Mouse (Mus musculus): ENCODE measurements at regions not wholly inside any gene's neighbourhood (a gene's known extent, or its start where the extent isn't known, plus 50 kb on each side); places are given as distances from the start of the nearest gene placed in this dataset.

DNA sequence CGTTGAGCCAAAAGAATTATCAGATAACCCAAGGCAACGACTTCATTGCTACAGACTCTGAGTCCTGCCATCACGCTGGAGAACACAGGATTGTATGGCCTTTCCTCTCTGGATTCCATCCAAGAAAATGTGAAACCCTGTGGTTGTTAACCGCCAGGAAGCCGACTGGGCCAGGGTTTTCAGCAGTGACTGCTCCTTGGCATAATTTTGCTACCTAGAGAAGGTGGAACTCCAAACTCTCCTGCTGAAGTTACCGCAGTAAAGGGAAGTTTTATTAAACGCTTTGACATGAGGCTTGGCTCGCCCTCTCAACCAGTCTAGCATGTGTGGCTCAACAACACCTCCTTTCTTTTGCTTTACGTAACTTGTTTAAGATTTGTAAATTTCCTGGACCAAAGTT is 116.9 kb downstream of the Wif1 start:
- no peak for DNase-seq (ENCODE audit: low spot score)

DNA sequence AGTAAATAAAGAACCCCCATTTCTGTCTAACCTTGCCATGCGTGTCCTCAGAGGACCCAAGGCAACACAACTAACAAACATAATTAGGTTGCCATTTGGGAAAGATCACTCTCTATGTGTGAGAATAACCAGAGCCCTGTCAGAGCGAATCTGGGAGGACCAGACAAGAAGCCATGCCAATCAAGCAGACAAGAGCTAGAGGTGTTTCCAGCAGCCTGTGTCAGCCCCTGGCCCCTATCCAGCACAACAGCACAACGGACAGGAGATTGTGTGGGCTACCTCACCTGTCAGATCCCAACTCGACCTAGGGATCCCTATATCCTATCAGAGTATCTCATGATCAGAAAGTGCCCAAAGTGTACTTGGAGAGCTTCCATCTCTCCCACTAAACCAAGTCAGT is 119.9 kb downstream of the Wif1 start:
- DNase-seq (ENCODE audit: low spot score): no peak

DNA sequence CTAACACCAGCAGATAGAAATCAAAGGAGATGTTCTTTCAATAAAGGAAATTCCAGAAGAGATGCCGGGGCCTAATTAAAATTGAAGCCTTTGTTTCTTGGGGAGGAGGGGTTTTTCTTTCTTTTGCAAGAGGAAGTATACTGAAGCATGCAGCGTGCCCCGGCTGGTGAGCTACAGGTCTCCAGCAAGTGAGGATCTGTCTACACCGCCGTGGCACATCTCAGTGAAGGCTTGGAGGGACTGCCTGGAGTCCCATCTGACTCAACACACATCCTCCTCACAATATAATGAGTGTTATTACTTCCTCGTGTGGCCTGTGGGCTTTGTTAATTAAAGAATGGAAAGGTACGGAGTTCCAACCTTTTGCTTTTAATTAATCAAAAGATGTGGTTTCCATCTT is 126.7 kb downstream of the Wif1 start:
- DNase-seq (ENCODE audit: low spot score): peak; percentile 18

DNA sequence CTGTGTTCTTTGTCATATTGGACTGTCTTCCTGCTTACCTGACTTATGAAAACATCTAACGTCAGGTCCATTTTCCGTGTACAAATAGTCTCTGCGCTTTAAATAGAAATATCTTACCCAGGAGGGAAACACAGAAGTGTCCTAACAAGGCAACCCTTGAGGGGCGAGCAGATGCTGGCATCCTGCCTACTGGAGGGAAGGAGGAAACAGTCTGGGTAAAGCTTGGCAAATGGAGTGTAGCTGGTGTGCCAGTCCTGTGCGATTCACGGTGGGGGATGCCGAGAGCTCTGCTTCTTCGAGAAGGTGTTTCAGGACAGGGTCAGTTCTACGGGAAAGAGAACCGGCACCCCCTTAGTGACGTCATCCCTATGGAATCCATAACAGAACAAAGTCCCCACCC is 127.4 kb downstream of the Wif1 start:
- no peak for DNase-seq (ENCODE audit: low spot score)

DNA sequence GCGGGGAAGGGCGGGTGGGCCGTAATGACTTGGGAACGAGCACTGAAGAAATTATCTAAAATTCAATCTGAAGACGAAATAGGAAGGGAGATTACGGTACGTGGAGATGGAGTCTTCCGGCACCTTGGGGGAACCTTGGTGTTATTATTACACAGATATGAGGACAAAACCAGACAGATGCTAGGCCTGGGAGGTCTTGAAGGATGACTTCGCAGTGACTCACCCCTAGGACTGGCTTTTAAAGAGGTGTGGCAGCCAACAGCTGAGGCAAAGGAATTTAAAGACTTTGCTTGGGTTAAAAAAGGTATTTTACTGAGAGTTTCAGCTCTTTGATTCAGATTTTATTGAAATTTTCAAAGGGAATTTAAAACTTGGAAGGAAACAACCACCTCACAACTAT is 140.3 kb downstream of the Wif1 start:
- no peak for DNase-seq (ENCODE audit: low spot score)

DNA sequence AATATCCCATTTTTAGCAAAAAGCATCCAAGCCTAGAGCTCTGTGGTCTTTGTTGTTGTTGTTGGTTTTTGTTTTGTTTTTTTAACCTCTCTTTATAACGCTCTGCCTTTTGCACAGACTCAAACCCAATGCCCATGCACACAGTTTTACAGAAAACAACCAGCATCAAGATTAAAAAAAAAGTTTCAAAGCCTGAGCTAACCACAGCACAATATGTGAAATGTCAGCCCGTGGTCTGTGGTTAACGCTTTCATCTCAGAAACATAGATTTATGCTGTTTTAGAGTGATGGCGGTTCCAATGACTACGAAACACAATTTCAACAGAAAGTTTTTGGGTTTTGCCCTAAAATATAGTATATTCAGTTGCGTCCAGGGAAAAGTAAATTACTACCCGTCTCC is 155.4 kb downstream of the Wif1 start:
- DNase-seq (ENCODE audit: low spot score): no peak

DNA sequence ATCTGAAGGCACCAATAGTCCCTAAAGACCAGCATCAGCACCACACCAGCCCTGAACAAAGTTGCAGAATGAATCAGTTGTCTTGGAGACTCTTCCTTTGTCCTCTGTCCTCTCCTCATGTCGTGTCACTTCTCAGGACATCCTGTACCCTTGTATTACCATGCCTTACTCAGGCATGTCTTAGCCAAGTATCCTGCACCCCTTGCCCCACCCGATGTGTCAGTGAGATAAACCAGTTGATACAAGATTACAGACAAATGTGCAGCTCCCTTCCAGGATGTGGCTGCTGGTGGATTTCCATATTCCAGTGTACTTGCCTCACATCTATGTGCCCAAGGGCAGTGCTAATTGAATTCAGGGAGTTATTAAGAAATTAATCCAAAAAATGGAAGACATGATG is 151.8 kb downstream of the Tbc1d30 start:
- no peak for DNase-seq (ENCODE audit: low spot score)

DNA sequence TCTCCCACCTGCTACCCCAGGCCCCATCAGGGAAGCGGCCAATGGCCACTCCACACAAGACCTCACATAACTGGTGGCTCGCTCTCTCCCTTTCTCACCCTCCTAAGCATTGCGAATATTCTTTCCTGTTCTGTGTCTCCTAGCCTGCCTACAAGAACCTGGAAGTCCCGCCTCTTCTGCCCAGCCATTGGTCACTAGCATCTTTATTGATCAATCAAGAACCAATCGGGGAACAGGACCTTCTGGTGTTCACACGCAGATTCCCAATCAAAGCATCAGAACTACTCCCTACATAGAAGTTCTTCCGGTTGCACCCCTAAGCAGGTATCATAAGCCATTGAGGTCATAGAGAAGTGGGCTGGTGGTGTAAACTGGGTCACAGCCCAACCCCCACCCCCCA is 148.5 kb downstream of the Tbc1d30 start:
- DNase-seq (ENCODE audit: low spot score): no peak

DNA sequence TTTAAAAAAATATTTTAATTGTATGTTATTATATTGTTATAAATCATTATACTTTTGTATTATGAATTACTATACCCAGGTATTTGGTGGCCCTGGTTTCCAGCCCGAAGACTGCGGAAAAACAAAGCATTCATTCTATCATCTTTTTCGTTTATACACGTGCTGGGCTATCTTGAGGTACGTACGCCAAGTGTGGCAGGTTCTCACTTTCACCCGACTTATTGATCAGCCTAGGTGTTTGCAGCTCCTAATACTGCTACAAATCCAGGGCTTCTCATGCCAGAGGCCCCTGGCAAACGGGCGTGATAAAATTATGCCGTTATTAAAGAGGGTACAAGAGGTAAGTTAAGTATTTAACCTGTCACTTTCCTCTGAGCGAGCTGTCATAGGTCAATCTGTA is 145.5 kb downstream of the Tbc1d30 start:
- DNase-seq (ENCODE audit: low spot score): no peak

DNA sequence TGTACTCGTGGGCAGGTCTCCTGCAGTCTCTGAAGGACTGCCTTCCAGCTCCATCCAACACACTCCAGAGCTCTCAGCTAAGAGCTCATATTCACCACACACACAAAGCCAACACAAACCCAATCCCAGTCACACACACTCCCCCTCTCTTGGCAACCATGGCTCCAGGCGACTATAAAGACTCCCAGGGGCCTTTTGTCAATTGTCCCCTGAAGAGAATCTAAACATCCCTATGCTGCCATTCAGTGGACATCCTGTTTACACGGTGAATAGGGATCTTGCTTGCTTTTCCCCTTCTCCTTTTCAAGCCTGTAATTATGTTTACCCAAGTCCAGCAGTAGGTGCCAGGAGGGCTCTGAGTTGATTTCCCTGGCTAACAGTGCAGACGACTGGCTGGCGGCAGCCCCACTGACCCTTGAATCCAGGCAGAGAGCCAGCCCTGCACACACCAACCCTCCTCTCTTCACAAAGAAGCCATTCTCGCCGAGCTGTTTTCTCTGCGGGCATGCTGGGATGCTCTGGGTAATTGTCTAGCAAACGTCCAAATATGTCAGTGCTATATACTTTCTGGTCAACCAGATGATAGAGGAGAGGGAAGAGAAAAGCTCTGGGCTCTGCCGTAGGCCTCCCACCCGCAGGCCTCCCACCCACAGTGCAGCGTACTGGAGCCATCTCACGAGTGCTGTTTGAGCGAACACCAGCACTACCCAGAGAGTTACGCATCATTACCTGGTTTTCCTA is 144.9 kb downstream of the Tbc1d30 start:
- DNase-seq (ENCODE audit: low spot score): peak; percentile 40

DNA sequence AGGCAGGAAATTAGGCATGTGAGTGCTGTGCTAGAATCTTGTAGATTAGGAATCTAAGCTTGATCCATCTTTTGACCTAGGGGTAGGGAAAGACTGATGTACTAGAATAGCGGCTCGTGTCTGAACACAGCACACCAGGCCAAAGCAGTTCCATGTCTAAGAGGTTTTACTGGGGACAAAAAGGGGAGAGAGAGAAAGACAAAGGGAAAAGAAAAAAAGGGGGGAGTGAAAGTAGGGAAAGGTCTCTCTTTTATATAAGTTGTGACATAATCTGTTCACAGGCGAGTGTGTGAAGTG is 144.4 kb downstream of the Tbc1d30 start:
- no peak for DNase-seq (ENCODE audit: low spot score)

Data from retina, embryonic 14.5 days (tissue).